Mouse (Mus musculus): ENCODE data around the gene Rcbtb1.
"Not testable (repeated sequence)": the region's sequence is repeated elsewhere in the genome, so short reads cannot be mapped to it uniquely, and the experiment has no call there.

Gene Rcbtb1

DNA sequence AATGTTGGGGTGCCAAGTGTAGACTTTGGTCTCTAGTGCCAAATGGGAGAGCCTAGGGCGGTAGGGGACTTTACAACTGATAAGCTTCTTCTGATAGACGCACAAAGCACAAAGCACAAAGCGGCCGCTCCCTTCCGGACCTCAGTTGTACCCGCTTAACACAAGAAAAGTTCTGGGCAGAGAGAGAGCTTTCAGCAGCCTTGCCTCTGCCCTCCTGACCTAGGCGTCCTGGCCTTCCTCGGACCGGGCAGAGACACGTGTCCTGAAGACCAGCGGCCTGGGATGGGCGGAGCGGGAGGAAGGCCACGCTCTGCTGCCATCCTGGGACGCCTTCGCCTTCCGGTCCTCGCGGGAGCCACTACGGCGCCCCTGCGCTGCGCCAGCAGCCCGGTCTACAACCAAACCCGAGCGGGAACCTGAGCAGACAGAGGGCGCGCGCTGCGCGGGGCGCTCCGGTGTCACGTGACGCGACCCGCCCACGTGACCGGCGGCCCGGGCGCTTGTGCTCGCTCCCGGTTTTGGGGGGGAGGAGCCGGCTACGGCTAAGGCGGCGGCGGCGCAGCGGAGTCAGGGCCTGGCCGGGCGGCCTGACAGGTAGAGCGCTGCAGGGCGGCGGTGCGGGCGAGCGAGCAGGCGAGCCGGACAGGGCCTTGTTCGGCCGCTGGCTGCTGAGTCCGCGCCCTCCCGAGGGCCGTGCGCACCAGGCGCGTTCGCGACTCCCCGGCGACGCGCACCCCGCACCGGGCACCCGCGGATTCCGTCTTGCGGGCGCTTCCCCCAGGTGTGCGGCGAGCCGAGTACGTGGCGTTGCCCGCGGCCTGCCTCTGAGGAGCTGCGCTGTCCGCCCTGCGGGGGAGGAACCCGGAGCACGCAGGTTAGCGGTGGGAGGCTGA is at the start of gene Rcbtb1:
Rcbtb1 (plus strand) TSS at position 499 of the 893 bp plus-strand sequence.
- DNase-seq (ENCODE audit: low spot score), result peak; percentile 87

DNA sequence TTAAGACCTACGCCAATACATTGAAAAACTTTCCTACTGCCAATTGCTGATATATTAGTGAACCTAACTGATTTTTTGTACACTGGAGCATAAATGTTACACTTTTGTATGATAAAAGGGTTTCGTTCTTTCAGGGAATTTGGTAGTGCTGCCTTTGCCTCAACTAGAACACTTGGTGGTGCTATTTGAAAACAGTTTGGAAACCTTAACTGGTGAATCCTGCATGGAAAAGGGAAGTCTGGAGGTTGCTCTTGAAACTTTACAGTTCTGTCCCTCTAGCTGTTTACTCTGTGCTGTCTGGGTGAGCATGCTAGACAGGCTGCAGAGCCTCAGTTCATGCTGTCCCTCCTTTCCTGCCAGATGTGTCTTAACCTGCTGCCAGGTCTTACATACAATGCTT is 45.4 kb upstream of the Rcbtb1 start:
- DNase-seq (ENCODE audit: low spot score), result peak; percentile 6

DNA sequence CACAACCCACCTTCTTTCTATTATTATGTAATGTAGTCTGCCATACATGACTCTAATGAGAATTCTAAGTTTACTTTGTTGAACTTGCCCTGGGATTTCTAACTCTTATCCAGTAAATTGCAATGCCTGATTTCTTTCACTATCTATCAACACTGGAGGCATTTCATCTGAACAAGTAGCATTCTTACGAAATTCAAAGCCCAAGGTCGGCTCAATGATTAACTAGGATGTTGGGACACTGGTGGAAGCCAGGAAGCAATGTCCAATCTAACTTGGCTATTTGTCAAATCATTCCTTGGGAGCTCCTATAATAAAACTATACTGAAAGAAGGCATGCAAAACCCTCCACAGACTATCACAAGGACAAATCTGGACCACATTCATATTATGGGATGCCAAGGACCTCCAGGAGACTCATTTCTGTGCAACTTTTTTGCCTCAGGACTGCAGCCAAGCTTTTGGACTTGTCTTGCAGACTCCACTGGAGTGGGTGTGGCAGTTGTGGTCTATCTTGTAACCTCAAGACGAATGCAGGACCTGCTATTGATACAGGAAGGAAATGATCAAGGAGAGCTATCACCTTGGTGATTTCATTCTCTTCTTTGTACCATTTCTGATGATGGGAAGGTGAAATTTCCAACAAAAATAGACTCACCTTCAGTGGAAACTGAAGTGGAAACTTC is 43.9 kb upstream of the Rcbtb1 start:
- no peak for DNase-seq (ENCODE audit: low spot score)

DNA sequence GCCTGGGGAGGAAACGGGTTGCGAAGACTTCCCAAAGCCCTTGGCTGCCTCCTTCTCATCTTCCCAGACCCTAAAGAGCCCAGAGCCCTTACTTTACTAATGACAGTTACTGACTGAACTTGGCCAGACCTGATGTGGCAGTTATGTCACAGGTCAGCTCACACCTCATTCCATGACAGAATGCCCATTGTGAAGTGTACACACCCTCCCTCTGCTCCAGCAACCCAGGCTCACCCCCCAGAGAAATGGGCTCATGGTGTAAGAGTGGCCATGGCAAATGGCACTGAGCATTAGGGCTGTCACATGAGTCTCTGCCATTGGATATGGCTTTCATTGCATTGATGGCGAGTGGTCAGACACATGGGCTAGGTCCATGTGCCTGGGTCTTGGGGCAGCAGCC is 22.4 kb upstream of the Rcbtb1 start, which contains the start of gene Gm5142:
Gm5142 (minus strand) TSS at position 101 of the 400 bp plus-strand sequence.
- no peak for DNase-seq (ENCODE audit: low spot score)

DNA sequence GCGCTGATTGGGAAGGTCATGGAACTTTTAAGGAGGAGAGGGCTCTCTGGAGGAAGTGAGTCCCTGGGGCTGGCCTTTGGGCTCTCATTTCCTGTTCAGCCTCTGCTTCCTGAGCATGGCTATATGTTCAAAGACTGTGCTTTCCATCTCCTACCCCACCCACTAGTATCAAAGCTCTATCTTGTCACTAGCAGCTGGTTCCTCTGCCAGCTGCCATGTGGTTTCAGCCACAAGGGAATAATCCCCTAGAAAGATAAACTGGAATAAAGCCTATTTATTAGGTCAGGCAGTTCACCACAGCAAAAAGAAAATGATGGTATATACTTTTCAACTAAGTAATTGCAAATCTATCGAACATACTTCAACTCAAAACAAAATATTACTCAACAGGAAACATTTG is 18.3 kb upstream of the Rcbtb1 start:
- DNase-seq (ENCODE audit: low spot score), result no peak

DNA sequence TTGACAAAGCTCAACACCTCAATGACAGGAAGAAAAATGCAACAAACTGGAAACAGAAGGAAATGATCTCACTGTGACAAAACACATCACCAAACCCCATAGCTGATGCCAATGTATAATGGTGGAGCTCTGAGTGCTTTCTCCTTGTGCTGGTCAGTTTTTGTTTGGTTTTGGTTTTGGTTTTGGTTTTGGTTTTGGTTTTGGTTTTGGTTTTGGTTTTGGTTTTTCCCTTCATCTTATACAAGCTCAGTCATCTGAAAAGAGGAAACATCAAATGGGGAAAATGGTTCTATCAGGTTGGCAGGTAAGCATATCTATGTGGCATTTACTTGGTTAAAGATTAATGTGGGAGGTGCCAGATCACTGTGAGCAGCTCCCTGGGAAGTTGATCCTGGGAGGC is 15.5 kb upstream of the Rcbtb1 start:
- no peak for DNase-seq (ENCODE audit: low spot score)

DNA sequence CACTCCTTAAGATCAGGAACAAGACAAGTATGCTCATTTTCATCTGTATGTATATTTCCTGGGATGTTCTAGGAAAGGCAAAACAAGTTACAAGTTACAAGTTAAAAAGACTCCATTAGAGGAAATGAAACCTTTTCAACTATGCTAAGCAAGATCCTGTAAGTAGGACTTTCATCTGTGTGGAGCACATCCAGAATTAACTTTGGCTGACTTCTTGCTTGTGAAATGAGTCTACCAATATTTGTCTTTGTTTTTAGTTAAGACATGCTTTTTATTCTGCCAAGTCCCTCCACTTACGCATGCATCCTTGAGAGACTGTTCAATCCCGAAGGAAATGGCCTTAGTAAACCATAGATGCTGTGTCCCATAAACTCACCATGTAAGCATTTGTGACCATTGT is 14.9 kb upstream of the Rcbtb1 start:
- no peak for DNase-seq (ENCODE audit: low spot score)

DNA sequence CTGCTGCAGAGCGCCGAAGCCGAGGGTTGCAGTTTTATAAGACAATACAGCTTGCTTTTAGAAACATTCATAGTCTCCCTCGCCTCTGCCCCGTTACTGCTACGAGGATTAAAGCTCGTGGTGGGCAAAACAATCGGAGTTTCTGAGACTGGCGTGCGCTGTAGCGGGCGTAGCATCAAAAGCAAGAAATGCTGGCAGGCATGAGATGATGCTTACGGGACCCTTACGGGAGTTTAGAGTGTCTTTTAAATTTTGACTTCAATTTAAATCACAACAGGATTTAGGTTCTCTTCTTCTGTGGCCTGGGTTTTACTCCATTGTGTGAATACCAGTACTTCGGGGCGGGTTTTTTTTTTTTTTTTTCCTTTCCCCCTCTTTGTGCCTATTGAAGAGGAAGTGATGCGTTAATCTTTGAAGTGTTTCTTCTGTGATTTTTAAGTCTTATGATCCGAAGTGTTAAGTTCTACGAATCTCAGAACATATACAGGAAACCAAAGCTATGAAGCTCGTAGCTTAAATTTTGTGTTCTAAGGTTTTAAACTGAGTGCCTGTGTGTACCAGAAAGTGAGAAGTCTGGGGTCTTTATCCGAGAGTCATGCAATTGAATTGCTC is 701 bp downstream of the Rcbtb1 start:
- no peak for DNase-seq (ENCODE audit: low spot score)

DNA sequence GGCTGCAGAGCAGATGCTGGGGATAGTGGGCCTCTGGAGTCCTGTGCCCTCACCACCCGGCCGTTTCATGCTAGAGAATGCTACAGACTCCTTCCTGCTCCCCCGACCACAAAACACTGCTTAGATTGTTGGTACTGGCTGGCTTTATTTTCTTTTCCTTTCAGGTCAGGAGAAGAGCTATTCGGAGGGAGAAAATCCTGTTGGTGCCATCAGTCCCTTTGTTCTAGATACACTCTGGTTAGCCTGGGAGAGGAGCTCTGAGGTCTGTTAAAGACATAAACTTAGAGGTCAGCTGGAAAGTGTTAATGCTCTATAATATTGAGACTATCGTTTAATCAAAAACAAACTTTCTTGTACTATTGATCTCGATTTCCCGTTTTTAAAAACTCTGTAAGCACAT is 4.5 kb downstream of the Rcbtb1 start:
- no peak for DNase-seq (ENCODE audit: low spot score)

DNA sequence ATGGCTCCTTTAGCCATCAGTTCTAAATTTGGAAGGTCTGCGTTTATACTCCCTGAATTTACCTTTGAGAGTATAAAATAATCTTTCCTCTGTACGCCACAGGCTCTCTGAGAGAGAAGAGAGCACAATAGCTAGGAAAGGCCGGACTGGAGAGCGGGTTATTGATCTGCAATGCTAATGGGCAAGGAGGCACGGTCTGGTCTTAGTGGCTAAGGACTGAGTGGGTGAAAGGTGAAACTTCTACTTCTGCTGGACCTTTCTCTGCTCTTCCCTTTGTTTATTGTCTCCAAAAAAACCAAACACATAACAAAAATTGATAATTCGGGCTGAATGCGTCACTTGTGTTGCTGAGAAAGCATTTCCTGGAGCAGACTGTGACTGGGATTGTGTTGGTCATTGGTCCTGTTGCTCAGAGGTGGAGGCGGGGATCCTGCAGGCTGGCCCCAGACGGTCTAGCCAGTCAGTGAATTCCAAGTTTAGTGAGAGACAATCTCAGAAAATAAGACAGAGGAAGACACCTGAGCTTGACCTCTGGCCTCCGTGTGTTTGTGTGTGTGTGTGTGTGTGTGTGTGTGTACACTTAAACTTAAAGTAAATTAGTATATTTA is 5.1 kb downstream of the Rcbtb1 start:
- DNase-seq (ENCODE audit: low spot score), result no peak

DNA sequence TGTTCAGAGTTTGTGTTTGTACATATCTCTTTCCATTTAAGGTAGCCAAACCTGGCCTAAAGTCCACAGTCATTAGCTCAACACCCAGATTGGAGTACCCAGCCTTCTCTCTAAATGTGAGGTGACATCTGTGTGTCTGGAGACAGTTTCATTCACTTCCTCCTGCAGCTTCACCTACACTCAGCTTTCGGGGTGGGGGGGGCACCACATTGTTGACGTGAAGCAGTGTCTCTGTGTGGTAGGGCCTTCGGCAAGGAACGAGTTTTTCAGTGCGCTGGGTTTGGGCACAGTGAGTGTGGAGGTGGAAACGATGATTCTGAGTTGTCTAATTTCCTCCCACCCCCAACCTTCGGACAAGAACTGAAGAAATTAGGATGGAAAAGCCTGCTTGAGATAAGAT is 8.0 kb downstream of the Rcbtb1 start:
- no peak for DNase-seq (ENCODE audit: low spot score)

DNA sequence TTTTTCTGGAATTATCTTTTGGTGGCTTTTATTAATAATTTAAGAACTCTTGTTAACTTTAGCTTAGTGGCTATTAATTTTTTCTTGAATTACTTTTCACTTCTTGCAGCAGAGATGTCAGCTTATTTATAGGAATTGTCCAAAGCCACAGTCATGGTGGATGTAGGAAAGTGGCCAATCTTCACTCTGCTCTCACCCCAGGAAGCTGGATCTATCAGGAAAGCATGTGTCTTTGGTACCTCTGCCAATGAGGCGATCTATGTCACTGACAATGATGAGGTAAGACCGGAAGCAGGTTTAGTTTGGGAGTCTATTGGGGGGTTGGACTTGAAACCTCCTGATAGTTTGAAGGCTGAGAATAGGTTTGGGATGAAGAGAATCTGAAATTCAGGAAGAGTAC is 8.8 kb downstream of the Rcbtb1 start:
- no peak for DNase-seq (ENCODE audit: low spot score)

DNA sequence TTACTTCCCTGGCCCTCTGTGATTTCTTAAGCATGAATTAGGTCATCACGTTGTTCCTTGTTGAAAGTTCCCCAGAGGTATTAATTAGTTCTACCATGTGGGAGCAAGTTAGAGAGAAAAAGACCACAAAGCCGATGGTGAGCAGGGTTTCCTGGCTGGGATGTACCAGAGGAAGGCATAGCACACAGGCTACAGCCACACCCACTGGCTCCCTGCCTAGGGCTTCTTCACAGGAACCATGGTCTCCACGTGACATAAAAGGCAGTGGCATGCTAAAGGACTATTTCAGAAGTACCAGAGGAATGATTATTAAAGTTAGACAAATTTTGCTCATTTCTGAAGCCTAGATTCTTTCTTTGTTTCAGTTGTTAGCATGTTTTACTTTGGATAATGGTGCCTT is 18.2 kb downstream of the Rcbtb1 start:
- DNase-seq (ENCODE audit: low spot score), result no peak

DNA sequence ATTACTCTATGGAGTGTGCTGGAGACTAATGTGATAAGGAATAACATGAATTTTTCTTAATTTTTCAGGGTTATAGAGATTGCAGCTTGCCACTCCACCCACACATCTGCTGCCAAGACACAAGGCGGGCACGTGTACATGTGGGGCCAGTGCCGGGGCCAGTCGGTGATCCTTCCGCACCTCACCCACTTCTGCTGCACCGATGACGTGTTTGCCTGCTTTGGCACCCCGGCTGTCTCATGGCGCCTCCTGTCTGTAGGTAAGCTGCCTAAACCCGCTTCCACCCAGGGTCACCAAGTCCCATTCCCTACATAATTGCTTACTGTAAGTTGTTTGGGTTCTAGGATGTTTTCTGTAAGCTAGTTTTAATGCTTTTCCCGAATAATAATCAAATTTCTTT is 25.2 kb downstream of the Rcbtb1 start:
- no peak for DNase-seq (ENCODE audit: low spot score)

DNA sequence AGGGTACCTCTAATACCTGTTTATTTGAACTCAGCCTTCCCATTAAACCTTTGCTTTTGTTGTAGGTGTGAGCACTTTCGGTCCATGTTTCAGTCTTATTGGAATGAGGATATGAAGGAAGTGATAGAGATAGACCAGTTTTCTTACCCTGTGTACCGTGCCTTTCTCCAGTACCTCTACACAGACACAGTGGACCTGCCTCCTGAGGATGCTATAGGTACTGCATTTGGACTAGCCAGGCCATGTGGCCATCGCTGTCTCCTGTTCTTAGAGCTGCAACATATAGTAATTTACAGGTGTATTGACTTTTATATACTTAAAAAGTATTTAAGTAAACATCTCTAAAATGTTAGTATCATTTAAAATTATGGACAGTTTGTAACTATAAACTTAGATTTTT is 28.8 kb downstream of the Rcbtb1 start:
- no peak for DNase-seq (ENCODE audit: low spot score)

DNA sequence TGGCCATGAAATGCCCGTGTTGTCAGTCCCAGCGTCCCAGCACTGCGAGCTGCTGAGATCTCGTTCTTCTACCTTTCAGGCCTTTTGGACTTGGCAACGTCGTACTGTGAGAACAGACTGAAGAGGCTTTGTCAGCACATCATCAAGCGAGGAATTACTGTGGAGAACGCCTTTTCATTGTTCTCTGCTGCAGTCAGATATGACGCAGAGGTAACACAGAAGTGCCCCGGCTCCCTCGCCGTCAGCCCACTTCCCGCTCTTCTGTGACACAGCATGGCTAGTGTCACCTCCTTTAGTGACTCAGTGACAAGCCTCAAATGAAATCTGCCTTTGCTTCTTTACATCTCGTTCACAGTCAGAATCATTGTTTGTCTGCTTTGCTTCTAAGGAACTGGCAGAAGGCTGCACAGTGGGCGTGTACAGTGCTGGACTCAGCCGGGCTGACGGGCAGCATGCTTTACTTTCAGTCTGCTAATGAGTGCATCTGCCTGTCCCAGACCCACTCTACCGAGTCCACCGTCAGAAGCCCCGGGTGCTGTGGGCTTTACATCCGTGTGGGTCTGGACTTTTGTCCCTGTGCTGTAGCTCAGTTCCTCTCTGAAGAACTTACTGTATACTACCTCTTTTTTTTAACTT is 29.4 kb downstream of the Rcbtb1 start:
- no peak for DNase-seq (ENCODE audit: low spot score)

DNA sequence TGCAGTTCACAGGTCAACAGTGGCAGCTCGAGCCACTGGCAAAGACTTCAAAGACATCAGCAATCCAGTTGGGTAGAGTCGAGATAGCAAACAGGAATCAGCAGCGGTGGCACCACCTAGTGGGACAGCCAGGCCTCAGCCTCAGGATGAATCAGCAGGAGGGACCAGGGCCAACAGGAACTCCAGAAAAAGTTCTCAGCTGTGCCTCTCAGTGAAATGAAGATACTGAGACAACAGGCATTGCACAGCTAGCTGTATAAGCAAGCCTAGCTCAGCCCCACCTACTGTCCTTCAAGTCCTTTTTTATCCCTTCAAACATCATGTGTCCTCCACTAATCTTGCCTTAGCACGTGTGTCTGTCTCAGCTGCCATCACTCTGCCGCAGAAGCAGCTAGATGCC is 31.0 kb downstream of the Rcbtb1 start:
- DNase-seq (ENCODE audit: low spot score), result no peak

DNA sequence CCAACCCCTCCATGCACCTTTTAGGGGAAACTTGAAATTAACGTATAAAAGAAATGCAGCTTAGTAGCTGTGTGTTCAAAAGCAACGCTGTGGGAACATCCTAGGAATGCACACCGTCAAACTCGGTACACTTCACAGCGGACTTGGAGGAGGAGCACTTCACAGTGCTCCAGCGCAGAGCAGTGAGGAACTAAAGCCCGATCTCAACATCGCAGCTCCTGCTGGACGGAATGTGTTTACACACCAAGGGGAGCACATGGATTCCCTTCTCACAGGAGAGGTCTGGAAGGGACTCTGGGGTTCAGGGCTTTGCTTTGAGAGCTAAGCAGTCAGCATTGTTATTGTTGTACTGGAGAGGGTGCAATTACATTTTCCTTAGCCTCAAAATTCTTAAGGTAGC is 32.6 kb downstream of the Rcbtb1 start:
- DNase-seq (ENCODE audit: low spot score), result no peak

DNA sequence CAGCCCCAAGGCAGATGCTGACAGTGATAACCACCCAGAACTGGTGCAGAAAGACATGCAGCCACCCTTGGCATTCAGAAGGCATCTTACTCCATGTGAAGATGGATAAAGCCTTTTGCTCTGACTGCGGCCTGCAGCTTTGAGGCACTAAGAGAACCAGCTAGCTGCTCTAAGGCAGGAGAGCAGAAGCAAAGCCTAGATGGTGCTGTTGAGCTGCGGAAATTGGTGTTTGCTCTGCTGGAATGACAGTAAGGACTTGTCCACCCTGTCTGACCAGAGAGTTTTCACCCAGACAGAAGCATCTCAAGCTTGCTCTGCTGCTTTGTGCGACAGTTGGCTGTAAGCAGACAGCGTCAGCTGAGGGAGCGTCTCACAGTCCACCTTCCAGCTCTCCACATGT is 49.3 kb downstream of the Rcbtb1 start:
- not testable (repeated sequence) for DNase-seq (ENCODE audit: low spot score)

DNA sequence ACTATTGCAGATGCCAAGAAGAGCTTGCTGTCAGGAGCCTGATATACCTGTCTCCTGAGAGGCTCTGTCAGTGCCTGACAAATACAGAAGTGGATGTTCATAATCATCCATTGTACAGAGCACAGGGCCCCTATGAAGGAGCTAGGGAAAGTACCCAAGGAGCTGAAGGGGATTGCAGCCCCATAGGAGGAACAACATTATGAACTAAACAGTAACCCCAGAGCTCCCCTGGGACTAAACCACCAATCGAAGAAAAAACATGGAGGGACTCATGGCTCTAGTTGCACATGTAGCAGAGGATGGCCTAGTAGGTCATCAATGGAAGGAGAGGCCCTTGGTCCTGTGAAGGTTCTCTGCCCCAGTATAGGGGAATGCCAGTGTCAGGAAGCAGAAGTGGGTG is 54.9 kb downstream of the Rcbtb1 start:
- not testable (repeated sequence) for DNase-seq (ENCODE audit: low spot score)

DNA sequence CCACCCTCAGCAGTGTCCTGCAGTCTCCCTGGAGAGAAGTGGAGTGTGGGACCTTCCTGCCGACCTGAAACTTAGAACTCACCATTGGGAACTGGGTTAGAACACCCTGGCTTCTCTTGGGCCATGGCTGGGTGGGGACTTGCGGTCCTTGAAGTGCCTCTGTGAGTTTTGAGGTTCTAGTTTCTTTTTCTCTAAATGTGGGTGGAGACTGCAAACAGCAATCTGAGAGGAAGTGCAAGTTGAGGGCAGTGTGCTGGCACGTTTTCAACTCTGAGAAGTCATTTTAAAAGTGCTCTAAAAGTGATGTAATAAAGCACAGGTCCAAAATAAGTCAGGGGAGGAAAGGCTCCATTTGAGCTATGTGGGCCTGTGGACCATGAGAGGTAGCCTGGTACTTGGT is 59.0 kb downstream of the Rcbtb1 start, which contains the start of gene Gm6904:
Gm6904 (minus strand) TSS at position 161 of the 400 bp plus-strand sequence.
- no peak for DNase-seq (ENCODE audit: low spot score)

DNA sequence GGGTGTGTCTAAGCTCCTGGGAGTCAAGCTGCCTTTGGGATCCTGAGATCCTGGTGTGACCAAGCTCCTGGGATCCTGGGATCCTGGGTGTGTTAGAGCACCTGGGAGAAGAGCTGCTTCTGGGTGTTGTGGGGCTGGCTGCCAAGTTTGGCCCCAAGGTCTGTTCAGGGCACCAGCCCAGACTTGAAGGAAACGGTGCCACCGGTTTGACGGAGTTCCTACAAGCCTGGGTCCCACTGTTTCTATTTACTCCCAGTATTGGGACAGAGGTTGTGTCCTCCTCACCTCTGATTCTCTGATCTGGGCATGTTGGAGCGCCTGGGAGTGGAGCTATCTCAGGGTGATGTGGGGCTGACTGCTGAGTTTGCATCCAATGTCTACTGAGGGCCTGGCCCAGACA is 74.0 kb downstream of the Rcbtb1 start:
- DNase-seq (ENCODE audit: low spot score), result not testable (repeated sequence)
